Mouse (Mus musculus) gastrocnemius, postnatal 14 days (tissue): ENCODE data around the gene Crat. TPM values are rescaled to one million over a fixed set of nuclear protein-coding genes. Genes with fewer than 3 reads are reported as not detected.

Experiments used
- DNase-seq: peaks from one replicate; pipeline ENCODE4 v3.0.0; 2021; ENCODE audit warnings: mixed read lengths
- intact Hi-C: fragments of 180-260 bp; cut with DNase I; formaldehyde crosslinking; loops from one replicate; pipeline ENCODE4 v1.15.1; 2025; ENCODE audit warnings: low total_unique reads
- microRNA-seq, 2 experiments: library from miRNA; unstranded; fragments of <30 nt; microRNA quantifications; one replicate each; pipeline ENCODE4 v1.2.0; 2021
- total RNA-seq, 2 experiments: library from RNA; stranded (reverse); gene quantifications; 2 replicates each; pipeline ENCODE4 v1.2.3; 2021

The Crat gene
- total RNA-seq, 2 experiments from 2014 or later, result 251 to 325 TPM

DNA sequence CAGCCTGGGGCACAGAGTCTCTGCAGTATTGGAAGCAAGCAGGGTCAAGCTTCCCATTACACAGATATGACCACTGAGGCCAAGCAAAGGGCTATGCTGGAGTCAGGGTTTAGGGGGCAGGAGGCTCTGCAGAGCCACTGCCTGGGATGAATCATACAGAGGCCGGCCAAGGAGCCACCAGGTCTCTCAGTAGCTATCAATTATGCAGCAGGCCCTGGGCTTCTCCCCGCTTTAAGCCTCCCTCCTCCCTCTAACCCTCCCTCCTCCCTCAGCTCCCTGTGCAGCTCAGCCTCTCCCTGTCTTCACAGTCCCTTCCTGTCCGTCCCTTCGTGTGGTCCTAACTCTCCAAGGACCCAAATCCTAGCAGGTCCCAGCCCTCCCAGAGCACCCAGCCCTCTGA lies 59.3 kb downstream of the Crat start:
- intact Hi-C loops, result no loop called here

GRCm38 (mm10) chr2:30355861-30356260 lies 59.8 kb downstream of the Crat start:
- intact Hi-C loops, result no loop called here
- no peak for DNase-seq

More for the DNA sequence above, 59.3 kb downstream of the Crat start:
- DNase-seq, result no peak

DNA sequence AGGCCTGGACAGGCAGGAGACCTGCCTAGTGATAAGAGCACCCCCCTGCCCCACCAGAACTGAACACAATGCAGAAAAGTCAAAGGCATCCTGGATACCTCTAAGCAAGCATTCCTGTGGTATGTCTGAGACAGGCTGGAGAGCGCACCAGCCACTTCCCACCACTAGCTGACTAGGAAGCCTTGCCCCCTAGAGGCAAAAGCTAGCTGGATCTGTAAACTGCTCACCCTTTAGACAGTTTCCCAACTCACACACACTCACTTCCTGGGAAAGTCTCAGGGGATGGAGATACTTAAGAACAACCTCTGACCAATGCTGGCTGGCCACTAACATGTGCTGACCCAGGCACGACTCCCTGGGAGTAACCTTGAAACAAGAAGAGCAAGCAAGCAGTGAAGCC lies 64.5 kb downstream of the Crat start:
- DNase-seq, result no peak
- intact Hi-C loops, result no loop called here

Small RNAs within 50 kb of the gene (microRNA-seq; reads per million reads assigned to microRNA genes)
- 0 reads per million in 2 experiments for gene Gm47292

Other genes with a start within 250 kb of the Crat start
- gene Endog, start 244.3 kb downstream of the Crat start, total RNA-seq, result 10 to 100 TPM; 44.4 to 49.4 TPM
- 1 to 10 TPM; 5.9 to 6.1 TPM for gene Spout1, start 237.4 kb downstream of the Crat start, total RNA-seq
- gene Kyat1, start 210.0 kb downstream of the Crat start, total RNA-seq, result 10 to 100 TPM; 20.4 to 23.4 TPM
- 10 to 100 TPM; 19.3 to 30.1 TPM for gene Lrrc8a, start 178.1 kb downstream of the Crat start, total RNA-seq
- 1 to 10 TPM in 1 of 2 experiments, under 1 TPM in 1; 0.59 to 1.7 TPM for gene Gm28035, start 175.2 kb downstream of the Crat start, total RNA-seq
- gene Phyhd1, start 149.6 kb downstream of the Crat start, total RNA-seq, result 10 to 100 TPM; 11.0 to 14.3 TPM
- under 1 TPM in 1 of 2 experiments, not detected in 1; 0.90 TPM for gene Gm28038, start 134.8 kb downstream of the Crat start, total RNA-seq
- 10 to 100 TPM; 18.8 to 18.9 TPM for gene Dolk, start 129.5 kb downstream of the Crat start, total RNA-seq
- 10 to 100 TPM; 10.5 to 13.1 TPM for gene Nup188, start 129.4 kb downstream of the Crat start, total RNA-seq
- gene Sh3glb2, start 56.5 kb downstream of the Crat start, total RNA-seq, result 10 to 100 TPM; 23.2 to 28.1 TPM
- gene Miga2, start 51.6 kb downstream of the Crat start, total RNA-seq, result 10 to 100 TPM; 16.3 to 16.8 TPM
- gene Dolpp1, start 23.6 kb downstream of the Crat start, total RNA-seq, result 1 to 10 TPM; 7.0 to 7.3 TPM
- 10 to 100 TPM; 71.1 to 80.7 TPM for gene Ptpa, start 226 bp upstream of the Crat start, total RNA-seq
- 1 to 10 TPM; 3.5 to 4.2 TPM for gene Ier5l, start 58.4 kb upstream of the Crat start, total RNA-seq
- 1 to 10 TPM; 5.0 to 5.9 TPM for gene Cstad, start 179.2 kb upstream of the Crat start, total RNA-seq